Mouse (Mus musculus): Measurements from ENCODE around the gene Fastk. TPM values are rescaled to one million over a fixed set of nuclear protein-coding genes. Genes with fewer than 3 reads are reported as not detected.

Fastk gene
- total and polyA plus RNA-seq, 3 experiments: 36.2 to 286 (median 95.9) TPM

- Histone ChIP-seq H3K9me3 (replicated peaks) (no peaks in the 10 kb centered on the region), H3K4me1 (ENCODE audit: insufficient read depth, low read depth, low read length) (peaks cover 58% of the 10 kb centered on the region), H3K36me3 (replicated peaks) (peaks cover 49% of the 10 kb centered on the region), H3K4me3 (ENCODE audit: low read depth, low read length) (peak overlapping the region; percentile 74; the same call in 1 of the 2 replicates), H3K27me3 (ENCODE audit: insufficient read depth, low read length) (no peaks in the 10 kb centered on the region)
- TF ChIP-seq TAL1 (conservative IDR thresholded peaks at IDR 0.05; ENCODE audit: low read depth, low read length) (no peak), POLR2AphosphoS5 (IDR thresholded peaks at IDR 0.05; ENCODE audit: insufficient replicate concordance, low read depth, low read length) (no peak), CTCF (IDR thresholded peaks at IDR 0.05; ENCODE audit: low read depth, low read length) (no peak), GATA2 (IDR thresholded peaks at IDR 0.05; ENCODE audit: borderline replicate concordance, low read depth, low read length) (no peak), GATA1 (IDR thresholded peaks at IDR 0.05; ENCODE audit: borderline replicate concordance, low read length) (no peak)
- DNase-seq (ENCODE audit: low spot score) (no peak), ATAC-seq (ENCODE audit: extremely low read depth, insufficient number of reproducible peaks, low FRiP score, poor library complexity, severe bottlenecking) (no peak)
Observed at GRCm38 (mm10) chr5:24426037-24426432, 19.1 kb downstream of the Fastk start.

- no peak for TF ChIP-seq TAL1 (conservative IDR thresholded peaks at IDR 0.05; ENCODE audit: low read depth, low read length)
- no peak for TF ChIP-seq GATA2 (IDR thresholded peaks at IDR 0.05; ENCODE audit: borderline replicate concordance, low read depth, low read length)
- TF ChIP-seq POLR2AphosphoS5 (IDR thresholded peaks at IDR 0.05; ENCODE audit: insufficient replicate concordance, low read depth, low read length): no peak
- peak; percentile 52 for DNase-seq (ENCODE audit: low spot score)
- Histone ChIP-seq H3K4me1 (ENCODE audit: insufficient read depth, low read depth, low read length) (peaks cover 58% of the 10 kb centered on the region), H3K27me3 (ENCODE audit: insufficient read depth, low read length) (no peaks in the 10 kb centered on the region), H3K4me3 (ENCODE audit: low read depth, low read length) (peak overlapping the region; percentile 74), H3K9me3 (replicated peaks) (no peaks in the 10 kb centered on the region), H3K36me3 (replicated peaks) (peaks cover 49% of the 10 kb centered on the region)
- ATAC-seq (ENCODE audit: extremely low read depth, insufficient number of reproducible peaks, low FRiP score, poor library complexity, severe bottlenecking): no peak
Observed at GRCm38 (mm10) chr5:24425421-24426036, 19.6 kb downstream of the Fastk start.

DNA sequence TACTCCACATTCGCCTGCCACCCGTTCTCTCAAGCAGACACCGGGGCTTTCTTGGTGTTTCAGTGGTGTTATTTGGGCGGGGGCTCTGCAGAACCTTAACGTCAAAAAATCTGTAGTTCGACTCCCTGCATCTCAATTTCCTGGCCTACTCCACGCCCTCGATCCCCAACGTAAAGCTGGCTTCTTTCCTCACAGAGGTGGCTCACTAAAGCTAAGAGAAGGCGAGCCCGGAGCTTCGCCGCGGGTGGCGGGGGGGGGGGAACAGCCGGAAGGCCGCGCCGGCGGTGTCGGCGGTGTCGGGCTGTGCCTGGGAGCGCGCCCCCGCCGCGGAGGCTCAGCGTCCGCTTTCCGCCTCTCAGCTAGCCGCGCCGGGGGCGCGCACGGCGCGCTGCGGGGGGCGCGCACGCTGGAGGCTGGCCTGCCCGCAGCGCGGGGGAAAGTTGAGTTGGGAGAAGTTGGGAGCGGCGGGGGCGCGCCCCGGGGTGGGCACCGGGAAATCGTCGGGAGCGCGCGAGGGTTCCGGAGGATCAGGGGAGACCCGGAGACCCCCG is 20.2 kb downstream of the Fastk start:
- H3K36me3 ChIP-seq (replicated peaks): peaks cover 49% of the 10 kb centered on the region
- H3K4me3 ChIP-seq (ENCODE audit: low read depth, low read length): peak overlapping the region; percentile 74
- no peaks in the 10 kb centered on the region for H3K9me3 ChIP-seq (replicated peaks)
- H3K4me1 ChIP-seq (ENCODE audit: insufficient read depth, low read depth, low read length): peaks cover 58% of the 10 kb centered on the region
- no peak for TF ChIP-seq CTCF (IDR thresholded peaks at IDR 0.05; ENCODE audit: low read depth, low read length)
- no peak for TF ChIP-seq TAL1 (conservative IDR thresholded peaks at IDR 0.05; ENCODE audit: low read depth, low read length)
- TF ChIP-seq GATA2 (IDR thresholded peaks at IDR 0.05; ENCODE audit: borderline replicate concordance, low read depth, low read length): no peak
- TF ChIP-seq GATA1 (IDR thresholded peaks at IDR 0.05; ENCODE audit: borderline replicate concordance, low read length): no peak
- no peak for TF ChIP-seq POLR2AphosphoS5 (IDR thresholded peaks at IDR 0.05; ENCODE audit: insufficient replicate concordance, low read depth, low read length)
- ATAC-seq (ENCODE audit: extremely low read depth, insufficient number of reproducible peaks, low FRiP score, poor library complexity, severe bottlenecking): no peak
- peak; percentile 92 for DNase-seq (ENCODE audit: low spot score)
- H3K27me3 ChIP-seq (ENCODE audit: insufficient read depth, low read length): no peaks in the 10 kb centered on the region

- DNase-seq (ENCODE audit: low spot score): peak; percentile 34
- TF ChIP-seq GATA1 (IDR thresholded peaks at IDR 0.05; ENCODE audit: borderline replicate concordance, low read length) (no peak), GATA2 (IDR thresholded peaks at IDR 0.05; ENCODE audit: borderline replicate concordance, low read depth, low read length) (no peak), CTCF (IDR thresholded peaks at IDR 0.05; ENCODE audit: low read depth, low read length) (no peak), TAL1 (conservative IDR thresholded peaks at IDR 0.05; ENCODE audit: low read depth, low read length) (no peak), POLR2AphosphoS5 (IDR thresholded peaks at IDR 0.05; ENCODE audit: insufficient replicate concordance, low read depth, low read length) (no peak)
- no peak for ATAC-seq (ENCODE audit: extremely low read depth, insufficient number of reproducible peaks, low FRiP score, poor library complexity, severe bottlenecking)
Observed at GRCm38 (mm10) chr5:24424004-24424781, 20.9 kb downstream of the Fastk start.

GRCm38 (mm10) chr5:24423129-24424003 is 21.7 kb downstream of the Fastk start, which contains the start of the genes Cdk5 and Slc4a2:
Gene Cdk5 (minus strand): TSS chr5:24423530.
Gene Slc4a2 (plus strand): TSS chr5:24423837.
- ATAC-seq (ENCODE audit: extremely low read depth, insufficient number of reproducible peaks, low FRiP score, poor library complexity, severe bottlenecking) (peak; percentile 92), DNase-seq (ENCODE audit: low spot score) (peak; percentile 86)
- peaks cover 53% of the 10 kb centered on the region for H3K4me1 ChIP-seq (ENCODE audit: insufficient read depth, low read depth, low read length)
- H3K9me3 ChIP-seq (replicated peaks): no peaks in the 10 kb centered on the region
- peaks cover 49% of the 10 kb centered on the region for H3K36me3 ChIP-seq (replicated peaks)
- H3K27me3 ChIP-seq (ENCODE audit: insufficient read depth, low read length): no peaks in the 10 kb centered on the region
- H3K4me3 ChIP-seq (ENCODE audit: low read depth, low read length): peak within 1 kb of the TSS; percentile 74
- no peak for TF ChIP-seq TAL1 (conservative IDR thresholded peaks at IDR 0.05; ENCODE audit: low read depth, low read length)
- no peak for TF ChIP-seq GATA1 (IDR thresholded peaks at IDR 0.05; ENCODE audit: borderline replicate concordance, low read length)
- TF ChIP-seq POLR2AphosphoS5 (IDR thresholded peaks at IDR 0.05; ENCODE audit: insufficient replicate concordance, low read depth, low read length): no peak
- no peak for TF ChIP-seq GATA2 (IDR thresholded peaks at IDR 0.05; ENCODE audit: borderline replicate concordance, low read depth, low read length)
- TF ChIP-seq CTCF (IDR thresholded peaks at IDR 0.05; ENCODE audit: low read depth, low read length): no peak

More at GRCm38 (mm10) chr5:24424004-24424781, 20.9 kb downstream of the Fastk start:
- Histone ChIP-seq H3K4me1 (ENCODE audit: insufficient read depth, low read depth, low read length) (peaks cover 58% of the 10 kb centered on the region), H3K9me3 (replicated peaks) (no peaks in the 10 kb centered on the region), H3K4me3 (ENCODE audit: low read depth, low read length) (peak overlapping the region; percentile 74), H3K36me3 (replicated peaks) (peaks cover 49% of the 10 kb centered on the region), H3K27me3 (ENCODE audit: insufficient read depth, low read length) (no peaks in the 10 kb centered on the region)

All from G1E (cell line).